Mouse (Mus musculus) kidney, postnatal 0 days (tissue): ENCODE measurements around the gene Xpot. TPM values are rescaled to one million over a fixed set of nuclear protein-coding genes. Genes with fewer than 3 reads are reported as not detected.
A peak's percentile ranks its signal among the peaks of the same experiment; 100 is the strongest.

Source experiments
- ATAC-seq: fragments of 200-750 bp; cut with Nextera tagmentation; replicated peaks from 2 replicates; pipeline ENCODE4 v1.8.0; 2017; ENCODE audit warnings: low read depth, moderate number of reproducible peaks, moderate TSS enrichment, moderate library complexity; ENCODE audit not compliant: low FRiP score
- DNase-seq: peaks from one replicate; pipeline ENCODE4 v3.0.0-alpha.2; 2016; ENCODE audit warnings: low spot score
- H3K27ac ChIP-seq: fragments of 300-500 bp; sonication (generic); 2 replicates; pipeline ENCODE4 v1.5.1; 2014; ENCODE audit warnings: mild to moderate bottlenecking
- H3K27me3 ChIP-seq: fragments of 300-500 bp; sonication (generic); 2 replicates; pipeline ENCODE4 v1.6.1; 2014; ENCODE audit warnings: low read length, mixed read lengths; ENCODE audit not compliant: insufficient read depth
- H3K36me3 ChIP-seq: fragments of 300-500 bp; sonication (generic); 2 replicates; pipeline ENCODE4 v1.6.1; 2014; ENCODE audit warnings: low read length, mixed read lengths; ENCODE audit not compliant: insufficient read depth
- H3K4me1 ChIP-seq: fragments of 300-500 bp; sonication (generic); replicated peaks from 2 replicates; pipeline ENCODE4 v1.6.1; 2014; ENCODE audit warnings: antibody characterized with exemption, low read length, mixed read lengths; ENCODE audit not compliant: insufficient read depth
- H3K4me2 ChIP-seq: fragments of 300-500 bp; sonication (generic); 2 replicates; pipeline ENCODE4 v1.6.1; 2014; ENCODE audit warnings: mild to moderate bottlenecking, low read length, moderate library complexity, mixed read lengths
- H3K4me3 ChIP-seq: fragments of 300-500 bp; sonication (generic); replicated peaks from 2 replicates; pipeline ENCODE4 v1.5.1; 2014; ENCODE audit warnings: low read depth, low read length
- H3K9ac ChIP-seq: fragments of 300-500 bp; sonication (generic); 2 replicates; pipeline ENCODE4 v1.6.1; 2014; ENCODE audit warnings: low read depth, low read length
- H3K9me3 ChIP-seq: fragments of 300-500 bp; sonication (generic); replicated peaks from 2 replicates; pipeline ENCODE4 v1.6.1; 2016; ENCODE audit warnings: low read length, inconsistent platforms, mixed read lengths
- CTCF ChIP-seq: IDR thresholded peaks from 2 replicates; pipeline ENCODE4 v1.5.1; 2016; ENCODE audit warnings: antibody characterized with exemption, low read depth, mild to moderate bottlenecking, moderate library complexity
- WGBS: fragments of 180-500 bp; shearing (Covaris S2); extraction: QIAGEN DNeasy Blood & Tissue Kit; methylation state at CpG from one replicate; pipeline ENCODE4 v1.1.7; 2014; 5-methylcytosine and 5-hydroxymethylcytosine counted together
- polyA plus RNA-seq: library from polyadenylated mRNA; unstranded; fragments of >200 nt; fragmentation: Nextera tagmentation; extraction: Ambion mirVana; gene quantifications from 2 replicates; pipeline ENCODE4 v1.2.1, GENCODE M21; 2015

The Xpot gene
- polyA plus RNA-seq, 1 experiment from 2014 or later: 33.0 TPM

GRCm38 (mm10) chr10:121625407-121626185 is 536 bp downstream of the Xpot start:
- ATAC-seq (peak; percentile 52), DNase-seq (peak; percentile 79)
- Histone ChIP-seq H3K27me3 (no peaks in the 10 kb centered on the region), H3K4me3 (peak overlapping the region; percentile 88), H3K9me3 (no peaks in the 10 kb centered on the region), H3K4me1 (peaks cover 6% of the 10 kb centered on the region), H3K9ac (peak overlapping the region; percentile 89), H3K27ac (peak overlapping the region; percentile 95), H3K36me3 (peaks cover 18% of the 10 kb centered on the region; the same call in 1 of the 2 replicates), H3K4me2 (peak overlapping the region; percentile 74)
- under 1% methylated on average over 40 of the region's 41 CpGs for WGBS
- TF ChIP-seq CTCF: no peak

GRCm38 (mm10) chr10:121625006-121625405 is 1.1 kb downstream of the Xpot start:
- WGBS: 6% methylated on average over 9 of the region's 9 CpGs
- Histone ChIP-seq H3K9ac (peak overlapping the region; percentile 89; the same call in 1 of the 2 replicates), H3K27ac (peak overlapping the region; percentile 95), H3K4me2 (peak overlapping the region; percentile 74), H3K4me3 (peak overlapping the region; percentile 88), H3K9me3 (no peaks in the 10 kb centered on the region), H3K27me3 (no peaks in the 10 kb centered on the region), H3K4me1 (peaks cover 6% of the 10 kb centered on the region), H3K36me3 (peaks cover 18% of the 10 kb centered on the region; the same call in 1 of the 2 replicates)
- ATAC-seq (no peak), DNase-seq (no peak)
- no peak for TF ChIP-seq CTCF

- no peak for ATAC-seq
- Histone ChIP-seq H3K9ac (no peak overlapping the region), H3K27me3 (no peaks in the 10 kb centered on the region), H3K36me3 (peaks cover 18% of the 10 kb centered on the region; the same call in 1 of the 2 replicates), H3K4me2 (no peak overlapping the region), H3K9me3 (no peaks in the 10 kb centered on the region), H3K4me1 (peaks cover 6% of the 10 kb centered on the region), H3K27ac (no peak overlapping the region), H3K4me3 (no peak overlapping the region)
- no peak for TF ChIP-seq CTCF
- no peak for DNase-seq
- WGBS: 83% methylated on average over 7 of the region's 7 CpGs
These were observed 2.5 kb downstream of the Xpot start for GRCm38 (mm10) chr10:121623670-121624069.

- H3K27me3 ChIP-seq: no peaks in the 10 kb centered on the region
- no peaks in the 10 kb centered on the region for H3K9me3 ChIP-seq
- no peak overlapping the region for H3K4me3 ChIP-seq
- peaks cover 29% of the 10 kb centered on the region for H3K36me3 ChIP-seq
- no peak for TF ChIP-seq CTCF
- H3K9ac ChIP-seq: no peak overlapping the region
- H3K4me1 ChIP-seq: peaks cover 6% of the 10 kb centered on the region
- no peak overlapping the region for H3K4me2 ChIP-seq
- 81% methylated on average over 6 of the region's 6 CpGs for WGBS
- H3K27ac ChIP-seq: no peak overlapping the region
- DNase-seq: no peak
- ATAC-seq: no peak
These were observed 3.7 kb downstream of the Xpot start for GRCm38 (mm10) chr10:121622431-121622830.

- Histone ChIP-seq H3K4me3 (no peak overlapping the region), H3K9ac (no peak overlapping the region), H3K4me2 (no peak overlapping the region), H3K27ac (no peak overlapping the region), H3K36me3 (peaks cover 50% of the 10 kb centered on the region), H3K27me3 (no peaks in the 10 kb centered on the region), H3K4me1 (no peaks in the 10 kb centered on the region), H3K9me3 (no peaks in the 10 kb centered on the region)
- ATAC-seq (0 out of 2 replicates have a peak, but pooled peaks have one; percentile 54), DNase-seq (no peak)
- WGBS: 82% methylated on average over 7 of the region's 7 CpGs
- TF ChIP-seq CTCF: no peak
These were observed 10.2 kb downstream of the Xpot start for GRCm38 (mm10) chr10:121615935-121616334.

- Histone ChIP-seq H3K27me3 (no peaks in the 10 kb centered on the region), H3K4me2 (no peak overlapping the region), H3K4me3 (no peak overlapping the region), H3K9ac (no peak overlapping the region), H3K27ac (no peak overlapping the region), H3K36me3 (peaks cover 52% of the 10 kb centered on the region), H3K4me1 (no peaks in the 10 kb centered on the region), H3K9me3 (no peaks in the 10 kb centered on the region)
- ATAC-seq: no peak
- TF ChIP-seq CTCF: no peak
- no peak for DNase-seq
- 94% methylated on average over 13 of the region's 13 CpGs for whole genome bisulfite sequencing
These were observed 10.8 kb downstream of the Xpot start for GRCm38 (mm10) chr10:121615146-121615870.
